Mouse (Mus musculus) hematopoietic stem cell, adult 5-6 weeks (primary cell): Measurements from ENCODE around the gene Zc3hc1. TPM values are rescaled to one million over a fixed set of nuclear protein-coding genes. Genes with fewer than 3 reads are reported as not detected.
A peak's percentile ranks its signal among the peaks of the same experiment; 100 is the strongest.
"Not testable (repeated sequence)": the region's sequence is repeated elsewhere in the genome, so short reads cannot be mapped to it uniquely, and the experiment has no call there.

Experiments used
- ATAC-seq, 2 experiments: fragments of 125-278 bp in 1 of 2; replicated peaks in 1 of 2; 2 replicates each; pipeline ENCODE4 v1.8.0; 2016 to 2017; ENCODE audit warnings: inconsistent platforms in 2 of 2, mild to moderate bottlenecking in 2 of 2, moderate number of reproducible peaks in 2 of 2, low read depth in 1 of 2, moderate TSS enrichment in 1 of 2; ENCODE audit not compliant: low FRiP score in 2 of 2, poor library complexity in 2 of 2, severe bottlenecking in 2 of 2, insufficient read depth in 1 of 2, low TSS enrichment in 1 of 2
- total RNA-seq: library from RNA; stranded (forward); fragments of 172-1452, 232-1000 nt; gene quantifications from 2 replicates; pipeline ENCODE4 v1.2.3, GENCODE M21; 2017

Zc3hc1 gene
- total RNA-seq, 1 experiment from 2014 or later: 54.9 TPM

GRCm38 (mm10) chr6:30390271-30390670 lies 557 bp downstream of the Zc3hc1 start:
- ATAC-seq: not testable (repeated sequence)

DNA sequence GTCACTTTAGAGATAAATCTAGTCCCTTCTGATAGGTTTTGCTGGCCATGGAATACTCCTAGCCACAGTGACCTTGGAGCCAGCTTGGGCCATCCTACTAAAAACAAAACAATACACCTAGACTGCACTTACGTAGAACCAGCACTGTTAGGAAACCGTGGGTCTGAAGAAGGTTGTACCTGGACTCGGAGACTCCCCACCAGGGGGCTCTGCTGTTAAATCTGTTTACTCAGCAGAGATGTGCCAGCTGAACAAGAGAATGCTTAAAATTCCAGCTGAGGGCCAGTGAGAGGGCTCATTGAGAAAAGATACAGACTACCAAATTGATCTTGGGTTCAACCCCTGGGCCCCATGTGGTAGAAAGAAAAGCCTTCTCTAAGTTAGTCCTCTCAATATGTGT lies 9.7 kb downstream of the Zc3hc1 start:
- ATAC-seq: no peak

GRCm38 (mm10) chr6:30375791-30376190 lies 15.0 kb downstream of the Zc3hc1 start:
- ATAC-seq: no peak

GRCm38 (mm10) chr6:30374731-30375510 lies 15.9 kb downstream of the Zc3hc1 start:
- no peak for ATAC-seq

- no peak for ATAC-seq
These were observed 18.0 kb downstream of the Zc3hc1 start for GRCm38 (mm10) chr6:30372627-30373369.

GRCm38 (mm10) chr6:30369291-30369690 lies 21.5 kb downstream of the Zc3hc1 start:
- ATAC-seq: no peak

DNA sequence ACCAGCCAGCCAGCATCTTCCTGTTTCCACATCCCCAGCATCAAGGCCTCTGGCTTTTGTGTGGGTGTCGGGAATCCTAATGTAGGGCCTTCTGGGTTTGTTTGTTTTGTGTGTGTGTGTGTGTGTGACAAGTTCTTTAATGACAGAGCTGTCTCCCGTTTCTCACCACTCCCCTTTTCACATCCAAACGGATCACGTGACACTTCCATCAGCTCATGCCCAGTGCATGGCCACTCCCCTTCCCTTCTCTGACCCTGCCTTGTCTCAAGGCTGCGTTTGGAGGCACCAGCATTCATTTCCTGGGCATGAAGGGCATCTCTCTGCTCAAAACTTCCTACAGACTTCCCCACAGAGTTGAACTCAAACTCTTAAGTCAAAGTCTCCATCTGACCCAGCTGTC lies 27.0 kb downstream of the Zc3hc1 start:
- ATAC-seq: no peak

GRCm38 (mm10) chr6:30359762-30360509 lies 30.9 kb downstream of the Zc3hc1 start:
- no peak for ATAC-seq

DNA sequence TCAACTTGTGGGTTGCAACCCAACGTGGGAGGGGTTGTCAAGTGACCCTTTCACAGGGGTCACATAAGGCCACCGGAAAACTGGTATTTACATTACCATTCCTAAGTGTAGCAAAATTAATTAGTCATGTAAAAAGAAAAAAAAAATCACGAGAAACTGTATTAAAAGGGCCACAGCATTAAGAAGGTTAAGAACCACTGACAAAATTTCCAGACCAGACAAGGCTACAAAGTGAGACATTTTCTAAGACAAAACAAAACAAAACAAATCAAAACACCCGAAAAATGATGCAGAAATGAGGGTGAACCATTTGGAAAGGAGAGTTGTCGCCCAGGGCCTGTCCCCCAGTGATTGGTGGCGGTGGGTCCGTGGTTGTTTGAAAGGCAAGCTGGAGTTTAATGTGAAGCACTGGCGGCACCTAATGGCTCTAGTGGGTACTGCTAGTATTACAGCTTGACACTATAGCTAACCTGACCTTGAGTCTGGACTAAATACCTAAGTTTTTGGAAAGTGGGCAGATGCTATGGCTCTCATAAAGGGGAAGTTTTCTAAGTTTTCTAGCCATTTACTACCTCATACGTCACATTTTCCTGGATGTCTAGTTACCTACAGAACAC lies 33.2 kb downstream of the Zc3hc1 start:
- ATAC-seq: peak; percentile 90 to 92

GRCm38 (mm10) chr6:30356680-30357079 lies 34.1 kb downstream of the Zc3hc1 start:
- no peak for ATAC-seq

GRCm38 (mm10) chr6:30356161-30356560 lies 34.7 kb downstream of the Zc3hc1 start:
- ATAC-seq: no peak

DNA sequence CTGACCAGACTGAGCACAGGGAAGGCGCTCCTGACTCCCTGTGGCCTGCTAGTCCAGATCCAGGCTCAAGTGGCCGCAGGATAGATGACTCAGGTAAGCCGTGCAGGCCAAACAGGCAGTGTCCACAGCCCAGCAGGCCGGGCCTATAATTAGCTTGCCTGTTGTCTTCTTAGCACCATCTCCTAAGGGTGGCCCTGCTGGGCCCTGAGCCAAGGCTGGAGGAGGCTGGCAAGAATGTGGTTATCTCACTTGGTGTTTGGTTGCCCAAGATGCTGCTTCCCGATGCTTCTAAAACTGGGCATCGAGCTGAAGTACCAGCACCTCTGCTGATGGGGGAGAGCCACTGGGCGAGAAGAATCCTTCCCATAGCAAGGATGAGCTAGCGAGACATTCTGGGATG lies 35.1 kb downstream of the Zc3hc1 start:
- ATAC-seq: peak in 1 of 2 experiments; percentile 19; a peak in 2 of 4 replicates

GRCm38 (mm10) chr6:30354760-30355159 lies 36.1 kb downstream of the Zc3hc1 start:
- peak in 1 of 2 experiments; percentile 49; a peak in 2 of 4 replicates for ATAC-seq

- ATAC-seq: no peak
These were observed 37.2 kb downstream of the Zc3hc1 start for GRCm38 (mm10) chr6:30353661-30354060.

GRCm38 (mm10) chr6:30352762-30353161 lies 38.1 kb downstream of the Zc3hc1 start:
- ATAC-seq: no peak

GRCm38 (mm10) chr6:30351290-30351689 lies 39.5 kb downstream of the Zc3hc1 start:
- ATAC-seq: no peak

DNA sequence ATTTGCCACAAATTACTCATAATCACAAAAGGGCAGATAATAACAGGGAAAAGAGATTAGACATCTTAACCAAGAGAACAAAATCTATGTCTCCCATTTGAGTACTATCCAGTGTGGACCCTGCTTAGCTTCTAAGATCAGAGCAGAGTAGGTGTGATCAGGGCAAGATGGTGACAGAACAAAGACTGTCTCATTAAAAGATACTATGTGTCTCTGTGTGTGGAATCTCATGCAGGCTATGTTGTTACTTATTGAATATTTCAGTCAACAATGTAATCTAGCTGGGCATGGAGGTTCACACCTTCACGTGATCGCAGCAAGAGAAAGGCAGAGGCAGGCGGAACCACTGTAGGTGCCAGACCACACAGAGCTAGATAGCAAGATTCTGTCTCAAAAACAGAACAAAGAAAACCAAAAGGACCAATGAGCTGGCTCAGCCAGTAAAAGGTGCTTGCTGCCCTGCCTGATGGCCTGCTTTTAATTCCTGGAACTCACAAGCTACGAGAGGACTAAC lies 43.5 kb downstream of the Zc3hc1 start:
- ATAC-seq: no peak
